Mouse (Mus musculus) cerebellum, postnatal 14 days (tissue): Measurements from ENCODE around the gene Scn10a.

Experiments
- DNase-seq, 2 experiments: peaks; one replicate each; pipeline ENCODE4 v3.0.0; 2021; ENCODE audit warnings: mixed read lengths in 2 of 2

Scn10a gene

DNA sequence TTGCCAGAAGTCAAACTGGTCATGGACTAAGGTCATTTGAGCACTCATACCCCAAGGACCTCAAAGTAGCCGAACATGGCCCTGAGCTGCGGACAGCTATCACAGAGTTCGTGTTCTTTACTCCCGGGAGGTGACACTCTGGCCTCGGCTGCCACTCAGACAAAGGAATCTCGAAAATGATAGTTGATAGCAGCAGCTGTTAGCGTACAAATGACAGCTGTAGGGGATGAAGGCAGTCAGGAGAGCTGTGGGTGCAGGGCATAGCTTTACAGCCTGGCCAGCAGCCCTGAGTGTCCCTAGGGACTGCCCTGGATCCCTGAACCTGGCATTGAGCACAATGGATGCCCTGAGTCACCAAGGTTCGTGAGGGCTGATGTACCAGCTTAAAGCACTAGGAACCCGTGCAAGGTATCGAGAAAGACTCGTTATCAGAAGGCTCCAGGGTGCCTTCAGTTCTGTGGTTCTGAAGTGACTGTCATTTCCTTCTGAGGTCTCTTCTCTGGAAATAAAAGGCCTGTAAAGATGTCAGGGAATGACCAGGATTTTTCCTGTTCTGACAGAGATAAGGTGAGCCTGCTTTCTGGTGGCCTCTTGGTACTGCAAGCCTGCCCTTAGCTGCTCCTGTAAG lies 84.8 kb downstream of the Scn10a start:
- DNase-seq = no peak

DNA sequence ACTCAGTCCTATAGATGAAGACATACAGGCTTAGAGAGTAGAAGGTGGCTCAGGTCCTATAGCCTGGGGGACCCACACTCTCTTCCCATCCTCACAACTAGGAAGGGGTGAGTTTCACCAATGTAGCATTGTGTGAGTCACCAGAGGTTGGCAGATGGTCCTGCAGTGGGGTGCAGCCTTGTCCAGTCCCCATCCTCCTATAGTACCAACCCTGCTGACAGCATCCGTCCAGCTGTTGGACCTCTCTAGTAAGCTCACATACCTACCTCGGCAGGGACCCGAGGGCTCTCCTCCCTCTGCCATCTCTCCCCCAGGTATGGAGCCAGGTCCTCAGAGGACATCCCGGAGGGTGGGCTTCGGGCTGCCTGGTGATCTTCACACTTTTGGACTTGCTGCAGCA lies 85.6 kb downstream of the Scn10a start:
- DNase-seq = no peak

DNA sequence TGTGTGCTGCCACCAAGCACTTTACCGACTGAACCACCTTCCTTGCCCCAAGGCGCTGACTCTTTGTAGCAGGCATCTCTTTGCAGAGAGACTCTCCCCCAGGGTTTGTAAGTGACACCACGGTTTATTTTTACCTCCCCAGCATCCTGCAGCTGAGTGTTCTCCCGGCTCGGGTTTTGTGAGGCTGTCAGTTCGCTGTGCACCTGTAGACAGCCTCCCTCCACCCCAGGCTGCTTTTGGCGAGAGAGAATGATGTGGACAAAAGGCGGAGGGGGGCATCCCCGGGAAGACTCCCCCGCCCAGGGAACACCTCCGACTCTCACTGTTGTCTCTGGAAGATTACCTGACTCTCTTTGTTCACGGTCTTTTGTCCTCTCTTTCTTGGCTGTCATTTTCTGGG lies 86.3 kb downstream of the Scn10a start:
- DNase-seq = no peak

DNA sequence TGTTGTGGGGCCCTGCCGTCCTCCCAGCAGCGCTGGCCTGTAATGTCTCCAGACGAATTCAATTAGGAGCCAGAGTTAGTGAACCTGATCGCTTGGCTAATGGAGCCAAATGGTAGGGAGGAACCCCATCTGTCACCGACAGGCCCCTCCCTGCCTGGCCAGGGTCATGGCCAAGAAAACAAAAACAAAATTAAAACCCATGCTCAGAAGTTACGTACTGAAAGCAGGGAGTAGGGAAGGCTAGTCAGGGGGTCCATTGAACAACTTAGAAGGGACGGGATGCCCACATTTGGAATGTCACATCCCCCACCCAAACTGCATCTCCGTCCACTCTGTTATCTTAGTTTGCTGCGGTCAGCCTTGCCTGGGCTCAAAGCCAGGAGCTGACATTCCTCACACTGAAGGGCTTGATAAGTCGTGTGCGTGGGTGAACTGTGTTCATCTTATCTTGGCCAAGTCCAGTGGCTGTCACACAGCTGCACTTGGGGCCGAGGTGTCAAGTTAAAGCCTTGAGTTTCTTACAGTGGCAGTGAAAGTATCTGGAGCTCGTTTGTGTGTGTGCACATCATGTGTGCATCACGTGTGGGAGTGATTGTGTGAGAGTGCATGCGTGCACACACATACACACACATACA lies 87.1 kb downstream of the Scn10a start:
- peak; percentile 31 to 52 for DNase-seq

GRCm38 (mm10) chr9:119631393-119631898 lies 87.7 kb downstream of the Scn10a start:
- DNase-seq = no peak

- no peak for DNase-seq
Observed at GRCm38 (mm10) chr9:119628690-119629268, 90.3 kb downstream of the Scn10a start.

GRCm38 (mm10) chr9:119627227-119627626 lies 91.9 kb downstream of the Scn10a start:
- DNase-seq = no peak

- no peak for DNase-seq
Observed at GRCm38 (mm10) chr9:119624151-119624550, 95.0 kb downstream of the Scn10a start.

DNA sequence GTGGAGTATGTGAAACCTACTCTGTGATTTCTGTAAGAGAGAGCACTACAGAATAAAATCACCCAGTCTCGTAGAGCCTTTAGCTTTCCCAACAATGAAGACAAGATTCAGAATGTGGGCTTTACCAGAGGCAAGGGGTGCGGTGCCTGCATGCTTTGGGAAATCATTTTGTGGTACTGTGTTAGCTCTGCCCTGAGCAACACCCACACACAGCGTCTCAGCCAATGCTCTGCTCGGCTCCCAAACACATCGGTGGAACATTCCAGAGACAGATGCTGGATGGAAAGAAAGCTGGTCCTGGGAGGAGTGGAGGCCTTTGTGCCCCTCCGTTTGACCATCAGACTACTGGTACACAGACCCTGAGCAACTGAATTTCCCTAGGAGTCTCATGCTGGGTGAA lies 104.3 kb downstream of the Scn10a start:
- no peak for DNase-seq

GRCm38 (mm10) chr9:119610563-119611166 lies 108.5 kb downstream of the Scn10a start:
- DNase-seq = no peak

DNA sequence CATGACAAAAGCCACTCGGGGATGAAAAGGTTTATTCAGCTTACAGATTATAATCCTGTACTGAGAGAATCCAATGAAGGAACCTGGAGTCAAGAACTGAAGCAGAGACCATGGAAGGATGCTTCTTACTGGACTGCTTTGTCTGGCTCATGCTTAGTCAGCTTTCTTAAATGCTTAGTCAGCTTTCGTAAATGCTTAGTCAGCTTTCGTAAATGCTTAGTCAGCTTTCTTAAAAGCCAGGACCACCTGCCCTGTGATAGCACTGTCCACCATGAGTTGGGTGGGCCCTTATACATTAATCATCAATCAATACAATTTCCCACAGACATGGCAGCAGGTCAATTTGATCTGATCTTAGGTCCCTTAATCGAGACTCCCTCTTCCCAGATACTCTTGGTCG lies 112.2 kb downstream of the Scn10a start:
- DNase-seq = no peak

DNA sequence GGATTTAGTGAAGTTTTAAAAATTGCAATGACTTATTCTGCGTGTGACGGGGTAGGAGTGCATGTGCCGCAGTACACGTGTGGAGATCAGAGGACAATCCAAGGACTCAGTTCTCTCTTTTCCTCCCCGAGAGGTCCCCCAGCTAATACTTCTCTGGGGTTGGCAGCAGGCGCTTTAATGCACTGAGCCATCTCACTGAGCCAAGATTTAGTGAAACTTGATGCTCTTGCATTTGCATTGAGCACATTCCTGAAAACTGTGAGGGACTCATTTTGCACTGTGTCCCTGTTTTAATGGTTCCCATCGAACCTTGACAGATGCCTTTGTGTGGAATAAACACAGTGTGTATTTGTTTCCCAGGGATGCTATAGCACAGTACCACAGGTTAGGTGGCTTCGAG lies 114.5 kb downstream of the Scn10a start:
- DNase-seq = no peak

DNA sequence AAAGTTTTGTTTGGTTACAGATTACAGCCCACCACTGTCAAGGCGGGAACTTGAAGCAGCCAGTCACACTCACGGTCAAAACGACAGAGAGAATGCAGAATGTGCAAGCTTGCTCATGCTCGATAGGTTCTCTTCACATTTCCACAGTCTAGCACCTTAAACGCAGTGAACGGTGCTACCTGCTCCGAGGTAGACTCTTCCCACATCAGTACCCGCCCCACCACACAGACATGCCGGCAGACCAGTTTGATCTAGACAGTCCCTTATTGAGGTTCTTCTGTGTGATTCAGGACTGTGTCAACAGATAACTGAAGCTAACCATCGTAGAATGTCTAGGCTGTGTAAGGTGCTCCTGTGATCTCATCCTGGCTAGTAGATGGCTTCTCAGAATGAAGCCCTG lies 120.6 kb downstream of the Scn10a start:
- DNase-seq = no peak

- DNase-seq = peak in 1 of 2 experiments; percentile 29
Observed at GRCm38 (mm10) chr9:119597332-119597731, 121.8 kb downstream of the Scn10a start.

GRCm38 (mm10) chr9:119589592-119589991 lies 129.5 kb downstream of the Scn10a start:
- DNase-seq = no peak

- DNase-seq = no peak
Observed at GRCm38 (mm10) chr9:119588763-119589449, 130.2 kb downstream of the Scn10a start.

GRCm38 (mm10) chr9:119580668-119581067 lies 138.5 kb downstream of the Scn10a start:
- DNase-seq = peak; percentile 87 to 89

DNA sequence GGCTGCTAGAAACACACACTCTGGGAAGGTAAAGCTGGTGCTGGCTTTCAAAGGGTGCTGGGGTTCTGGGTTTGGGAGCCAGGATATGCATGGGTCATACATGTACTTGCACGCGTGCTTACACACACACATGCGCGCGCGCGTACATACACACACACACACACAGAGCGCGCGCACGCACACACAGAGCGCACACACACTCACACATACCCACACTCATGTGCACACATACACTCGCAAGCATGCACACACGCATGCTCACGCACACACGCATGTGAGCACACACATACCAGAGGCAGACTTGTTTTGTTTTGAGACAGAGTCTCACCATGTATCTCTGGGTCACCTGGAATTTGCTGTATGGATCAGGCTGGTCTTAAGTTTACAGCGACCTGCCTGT lies 138.9 kb downstream of the Scn10a start:
- DNase-seq = no peak

- no peak for DNase-seq
Observed at GRCm38 (mm10) chr9:119578636-119579438, 140.3 kb downstream of the Scn10a start, which contains the start of gene Scn5a. Scn5a (minus strand) TSS chr9:119579016.

- DNase-seq = no peak
Observed at GRCm38 (mm10) chr9:119578311-119578635, 140.8 kb downstream of the Scn10a start.

- no peak for DNase-seq
Observed at GRCm38 (mm10) chr9:119576977-119577376, 142.1 kb downstream of the Scn10a start.

DNA sequence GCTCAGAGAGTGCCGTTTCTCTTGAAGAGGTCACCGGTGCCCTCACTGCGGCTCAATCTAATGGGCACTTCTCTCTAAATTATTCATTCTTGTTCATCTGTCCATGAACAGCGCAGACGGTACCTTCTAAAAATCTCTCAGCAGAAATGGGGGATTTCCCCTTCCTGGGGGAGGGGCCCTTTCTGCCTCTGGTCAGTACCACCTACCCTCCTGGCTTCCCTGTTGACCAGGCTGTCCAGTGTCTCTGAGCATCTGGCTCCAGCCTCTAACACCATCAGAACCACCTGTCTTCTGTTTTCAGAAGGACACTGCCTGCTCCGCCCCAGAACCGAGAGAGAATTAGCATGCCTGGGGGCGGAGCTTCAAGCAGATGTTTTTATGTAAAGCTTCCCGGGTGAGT lies 143.4 kb downstream of the Scn10a start:
- DNase-seq = no peak
